Mouse (Mus musculus) ovary, postnatal 10 days (tissue): ENCODE measurements around the gene Ints7.

Experiments
- DNase-seq: peaks from one replicate; pipeline ENCODE4 v3.0.0; 2022; ENCODE audit warnings: low spot score

Ints7 gene

GRCm38 (mm10) chr1:191584483-191584882 lies 9.0 kb downstream of the Ints7 start:
- no peak for DNase-seq

GRCm38 (mm10) chr1:191585704-191586103 lies 10.3 kb downstream of the Ints7 start:
- DNase-seq = no peak

- no peak for DNase-seq
Observed at GRCm38 (mm10) chr1:191587062-191587461, 11.6 kb downstream of the Ints7 start.

- DNase-seq = no peak
Observed at GRCm38 (mm10) chr1:191588749-191589148, 13.3 kb downstream of the Ints7 start.

GRCm38 (mm10) chr1:191592016-191592720 lies 16.7 kb downstream of the Ints7 start:
- no peak for DNase-seq

GRCm38 (mm10) chr1:191596076-191596475 lies 20.6 kb downstream of the Ints7 start:
- DNase-seq = no peak

GRCm38 (mm10) chr1:191599210-191599609 lies 23.8 kb downstream of the Ints7 start:
- no peak for DNase-seq

- no peak for DNase-seq
Observed at GRCm38 (mm10) chr1:191604690-191605089, 29.3 kb downstream of the Ints7 start.

- DNase-seq = no peak
Observed at GRCm38 (mm10) chr1:191609051-191609450, 33.6 kb downstream of the Ints7 start.

- DNase-seq = no peak
Observed at GRCm38 (mm10) chr1:191609578-191609977, 34.1 kb downstream of the Ints7 start.

GRCm38 (mm10) chr1:191610357-191610756 lies 34.9 kb downstream of the Ints7 start:
- DNase-seq = no peak

GRCm38 (mm10) chr1:191611686-191612085 lies 36.2 kb downstream of the Ints7 start:
- no peak for DNase-seq

- DNase-seq = no peak
Observed at GRCm38 (mm10) chr1:191612877-191613276, 37.4 kb downstream of the Ints7 start.

- DNase-seq = no peak
Observed at GRCm38 (mm10) chr1:191616245-191616644, 40.8 kb downstream of the Ints7 start.

GRCm38 (mm10) chr1:191617589-191617988 lies 42.2 kb downstream of the Ints7 start:
- no peak for DNase-seq

GRCm38 (mm10) chr1:191618067-191618766 lies 42.8 kb downstream of the Ints7 start:
- DNase-seq = no peak

GRCm38 (mm10) chr1:191621096-191621495 lies 45.7 kb downstream of the Ints7 start:
- no peak for DNase-seq

GRCm38 (mm10) chr1:191622801-191623200 lies 47.4 kb downstream of the Ints7 start:
- DNase-seq = no peak

- no peak for DNase-seq
Observed at GRCm38 (mm10) chr1:191624492-191624891, 49.1 kb downstream of the Ints7 start.

- no peak for DNase-seq
Observed at GRCm38 (mm10) chr1:191625026-191625425, 49.6 kb downstream of the Ints7 start.

GRCm38 (mm10) chr1:191625620-191626019 lies 50.2 kb downstream of the Ints7 start:
- DNase-seq = no peak

- no peak for DNase-seq
Observed at GRCm38 (mm10) chr1:191628457-191629169, 53.2 kb downstream of the Ints7 start.

- DNase-seq = no peak
Observed at GRCm38 (mm10) chr1:191629170-191629636, 53.8 kb downstream of the Ints7 start.
